Mouse (Mus musculus): Measurements from ENCODE around the gene Rrm2. TPM values are rescaled to one million over a fixed set of nuclear protein-coding genes. Genes with fewer than 3 reads are reported as not detected.
"Not testable (repeated sequence)": the region's sequence is repeated elsewhere in the genome, so short reads cannot be mapped to it uniquely, and the experiment has no call there.

Rrm2 gene
- polyA plus RNA-seq, 1 experiment from 2014 or later: 172 TPM

DNA sequence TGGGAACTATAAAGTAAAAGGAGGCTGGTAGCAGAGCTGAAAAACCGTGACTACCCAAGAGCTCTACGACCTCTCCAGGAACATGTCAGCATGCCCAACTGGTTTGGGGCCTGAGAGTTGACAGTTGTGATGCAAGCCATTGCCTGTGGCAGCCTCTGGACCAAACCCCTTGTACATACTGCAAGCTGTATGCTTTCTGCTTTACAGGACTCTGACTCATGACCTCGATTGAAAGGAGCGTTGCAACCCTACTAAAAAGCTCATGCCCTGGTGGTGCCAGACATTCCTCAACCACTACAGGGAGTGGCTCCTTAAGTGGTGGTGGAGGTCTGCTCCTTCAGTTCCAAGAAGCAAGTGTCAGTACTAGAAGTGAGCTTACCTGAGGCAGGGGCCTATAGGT, 15.8 kb downstream of the Rrm2 start:
- ATAC-seq (ENCODE audit: insufficient read depth, low FRiP score, low read depth): peak; percentile 53
- 34% methylated on average over 4 of the region's 4 CpGs for WGBS

DNA sequence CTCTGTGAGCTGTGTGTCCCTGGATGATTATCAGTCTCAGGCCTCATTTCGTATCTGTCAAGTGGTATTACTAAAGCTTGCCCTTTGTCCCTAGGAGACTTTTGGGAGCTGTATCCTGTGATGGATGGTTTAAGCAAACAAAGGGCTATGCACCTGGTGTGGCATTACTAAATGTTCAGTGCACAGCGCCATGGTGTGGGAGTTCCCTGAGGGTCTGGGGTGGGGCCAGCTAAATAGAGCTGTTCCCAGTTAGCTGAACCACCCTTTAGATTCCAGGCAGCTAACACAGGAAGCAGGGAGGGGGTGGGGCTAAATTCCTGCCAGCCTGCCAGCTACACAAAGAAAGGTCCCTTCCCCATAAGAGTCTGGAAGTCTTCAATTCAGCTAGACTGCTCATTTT, 16.3 kb downstream of the Rrm2 start:
- ATAC-seq (ENCODE audit: insufficient read depth, low FRiP score, low read depth): peak; percentile 93
- H3K4me2 ChIP-seq: no peak overlapping the region
- no peak overlapping the region for H3K4me3 ChIP-seq (replicated peaks)
- no peaks in the 10 kb centered on the region for H3K9me3 ChIP-seq
- no peak overlapping the region for H3K9ac ChIP-seq
- H3K4me1 ChIP-seq: peaks cover 13% of the 10 kb centered on the region
- H3K36me3 ChIP-seq: no peaks in the 10 kb centered on the region
- no peaks in the 10 kb centered on the region for H3K27me3 ChIP-seq (replicated peaks)
- WGBS: 16% methylated on average over 2 of the region's 2 CpGs
- peak overlapping the region; percentile 86 for H3K27ac ChIP-seq

More for the DNA sequence above, 15.8 kb downstream of the Rrm2 start:
- no peak overlapping the region for H3K4me2 ChIP-seq
- no peaks in the 10 kb centered on the region for H3K9me3 ChIP-seq
- no peak overlapping the region for H3K9ac ChIP-seq
- peaks cover 13% of the 10 kb centered on the region for H3K4me1 ChIP-seq
- H3K4me3 ChIP-seq (replicated peaks): no peak overlapping the region
- H3K27me3 ChIP-seq (replicated peaks): no peaks in the 10 kb centered on the region
- H3K36me3 ChIP-seq: no peaks in the 10 kb centered on the region
- H3K27ac ChIP-seq: peak overlapping the region; percentile 86

DNA sequence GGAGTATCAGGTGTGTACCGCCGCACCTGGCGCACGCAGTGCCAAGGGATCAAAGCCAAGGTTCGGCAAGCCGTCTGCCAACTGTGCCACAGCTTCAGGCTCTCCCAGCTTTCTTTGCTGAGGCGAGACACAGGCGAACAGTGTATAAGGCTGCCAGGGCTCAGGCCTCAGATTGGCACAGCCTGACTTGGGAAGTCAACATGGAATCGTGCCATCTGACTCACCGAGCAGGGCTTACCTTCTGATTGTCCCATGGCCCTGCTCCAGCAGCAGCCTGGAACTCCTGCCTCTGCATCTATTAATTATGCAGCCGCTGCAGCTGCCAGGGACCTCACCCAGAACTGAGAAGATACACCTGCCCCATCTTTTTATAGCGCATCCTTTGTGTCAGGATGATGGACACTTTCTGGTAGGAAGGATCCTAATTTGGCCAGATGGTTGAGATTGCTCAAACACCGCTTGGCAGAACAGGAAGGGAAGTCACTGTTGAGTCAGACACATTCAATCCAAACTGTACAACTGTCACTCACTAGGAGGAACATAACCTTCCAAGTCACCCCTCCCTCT, 26.9 kb downstream of the Rrm2 start:
- Histone ChIP-seq H3K4me2 (no peak overlapping the region), H3K9me3 (no peaks in the 10 kb centered on the region), H3K27ac (no peak overlapping the region), H3K36me3 (no peaks in the 10 kb centered on the region), H3K27me3 (replicated peaks) (no peaks in the 10 kb centered on the region), H3K9ac (no peak overlapping the region), H3K4me3 (replicated peaks) (no peak overlapping the region), H3K4me1 (no peaks in the 10 kb centered on the region)
- peak; percentile 52; the same call in 1 of the 2 replicates for ATAC-seq (ENCODE audit: insufficient read depth, low FRiP score, low read depth)
- 67% methylated on average over 13 of the region's 13 CpGs for WGBS

DNA sequence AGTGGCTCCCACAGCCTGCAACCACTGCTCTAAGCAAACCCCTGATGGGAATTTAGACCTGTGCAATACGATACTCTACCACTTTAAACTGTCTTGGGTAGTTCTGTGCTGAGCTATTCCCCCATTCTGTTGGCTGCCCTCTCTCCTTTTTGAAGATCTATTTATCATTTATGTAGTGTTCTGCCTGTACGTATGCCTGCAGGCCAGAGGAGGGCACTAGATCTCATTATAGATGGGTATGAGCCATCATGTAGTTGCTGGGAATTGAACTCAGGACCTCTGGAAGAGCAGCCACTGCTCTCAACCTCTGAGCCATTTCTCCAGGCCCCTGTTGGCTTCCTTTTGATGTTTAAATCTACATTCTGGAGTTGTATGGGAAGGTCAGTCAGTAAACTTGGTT, 28.9 kb downstream of the Rrm2 start:
- H3K4me2 ChIP-seq: no peak overlapping the region

DNA sequence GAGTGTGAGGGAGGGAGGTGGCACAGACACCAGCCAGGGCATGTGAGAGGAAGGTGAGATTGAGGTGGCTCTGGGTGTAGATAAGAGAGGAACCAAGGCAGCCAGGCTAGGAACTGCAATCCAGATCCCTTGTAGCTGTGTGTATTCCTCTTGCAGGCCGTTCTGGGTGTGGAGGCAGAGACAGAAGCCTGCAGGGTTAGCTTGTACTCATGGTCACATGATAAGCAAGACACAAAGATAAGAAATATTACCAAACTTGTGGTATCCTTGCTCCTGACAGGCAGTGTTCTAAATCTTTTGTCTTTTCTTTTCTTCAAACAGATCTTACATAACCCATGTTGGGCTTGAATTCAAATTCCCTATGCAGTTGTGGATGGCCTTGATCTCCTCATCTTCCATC, 31.9 kb downstream of the Rrm2 start:
- Histone ChIP-seq H3K36me3 (no peaks in the 10 kb centered on the region), H3K9ac (no peak overlapping the region), H3K27ac (no peak overlapping the region), H3K4me1 (no peaks in the 10 kb centered on the region), H3K9me3 (no peaks in the 10 kb centered on the region), H3K4me2 (no peak overlapping the region), H3K27me3 (replicated peaks) (no peaks in the 10 kb centered on the region), H3K4me3 (replicated peaks) (no peak overlapping the region)
- WGBS: 55% methylated on average over 1 of the region's 1 CpGs
- ATAC-seq (ENCODE audit: insufficient read depth, low FRiP score, low read depth): no peak; the same call in 1 of the 2 replicates

More for the DNA sequence above, 28.9 kb downstream of the Rrm2 start:
- Histone ChIP-seq H3K27ac (no peak overlapping the region), H3K9me3 (no peaks in the 10 kb centered on the region), H3K4me3 (replicated peaks) (no peak overlapping the region), H3K36me3 (no peaks in the 10 kb centered on the region), H3K27me3 (replicated peaks) (no peaks in the 10 kb centered on the region), H3K4me1 (no peaks in the 10 kb centered on the region), H3K9ac (no peak overlapping the region)
- no peak for ATAC-seq (ENCODE audit: insufficient read depth, low FRiP score, low read depth)
- WGBS: 61% methylated on average over 2 of the region's 2 CpGs

DNA sequence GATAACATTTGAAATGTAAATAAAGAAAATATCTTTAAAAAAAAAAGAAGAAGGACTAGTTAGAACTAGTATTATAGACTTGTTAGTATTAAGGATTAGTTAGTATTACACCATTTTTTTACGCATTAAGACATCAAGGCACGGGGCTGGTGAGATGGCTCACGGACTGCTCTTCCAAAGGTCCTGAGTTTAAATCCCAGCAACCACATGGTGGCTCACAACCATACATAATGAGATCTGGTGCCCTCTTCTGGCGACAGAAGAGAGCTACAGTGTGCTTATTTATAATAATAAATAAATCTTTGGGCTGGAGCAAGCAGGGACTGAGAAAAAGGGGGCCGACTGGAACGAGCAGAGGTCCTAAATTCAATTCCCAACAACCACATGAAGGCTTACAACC, 33.5 kb downstream of the Rrm2 start:
- H3K4me2 ChIP-seq; ATAC-seq (ENCODE audit: insufficient read depth, low FRiP score, low read depth); H3K36me3 ChIP-seq; H3K4me1 ChIP-seq; H3K27ac ChIP-seq; H3K4me3 ChIP-seq (replicated peaks); H3K9ac ChIP-seq; H3K9me3 ChIP-seq; H3K27me3 ChIP-seq (replicated peaks): not testable (repeated sequence)
- WGBS: 73% methylated on average over 6 of the region's 6 CpGs

DNA sequence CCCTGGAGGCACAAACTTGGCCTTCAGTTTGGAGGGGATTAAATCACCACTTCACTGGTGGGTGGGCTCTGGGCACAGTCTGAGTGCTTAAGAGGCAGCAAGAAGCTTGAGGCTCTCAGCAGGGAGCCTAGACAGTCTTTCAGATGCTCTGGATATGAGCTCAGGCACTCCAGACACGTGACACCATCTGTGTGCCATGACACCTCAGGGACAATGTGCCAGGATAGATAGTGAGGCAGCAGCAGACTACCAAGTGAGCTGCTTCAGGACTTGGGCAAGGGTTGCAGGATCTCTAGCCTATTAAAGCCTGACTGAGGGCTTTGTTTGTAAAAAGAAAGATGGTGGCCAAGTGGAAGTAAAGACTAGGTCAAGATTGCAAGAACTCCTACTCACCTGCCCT, 36.3 kb downstream of the Rrm2 start:
- no peak for ATAC-seq (ENCODE audit: insufficient read depth, low FRiP score, low read depth)
- WGBS: 63% methylated on average over 1 of the region's 1 CpGs
- Histone ChIP-seq H3K9ac (no peak overlapping the region), H3K9me3 (no peaks in the 10 kb centered on the region), H3K27me3 (replicated peaks) (no peaks in the 10 kb centered on the region), H3K4me1 (no peaks in the 10 kb centered on the region), H3K27ac (no peak overlapping the region), H3K36me3 (no peaks in the 10 kb centered on the region), H3K4me2 (no peak overlapping the region), H3K4me3 (replicated peaks) (no peak overlapping the region)

DNA sequence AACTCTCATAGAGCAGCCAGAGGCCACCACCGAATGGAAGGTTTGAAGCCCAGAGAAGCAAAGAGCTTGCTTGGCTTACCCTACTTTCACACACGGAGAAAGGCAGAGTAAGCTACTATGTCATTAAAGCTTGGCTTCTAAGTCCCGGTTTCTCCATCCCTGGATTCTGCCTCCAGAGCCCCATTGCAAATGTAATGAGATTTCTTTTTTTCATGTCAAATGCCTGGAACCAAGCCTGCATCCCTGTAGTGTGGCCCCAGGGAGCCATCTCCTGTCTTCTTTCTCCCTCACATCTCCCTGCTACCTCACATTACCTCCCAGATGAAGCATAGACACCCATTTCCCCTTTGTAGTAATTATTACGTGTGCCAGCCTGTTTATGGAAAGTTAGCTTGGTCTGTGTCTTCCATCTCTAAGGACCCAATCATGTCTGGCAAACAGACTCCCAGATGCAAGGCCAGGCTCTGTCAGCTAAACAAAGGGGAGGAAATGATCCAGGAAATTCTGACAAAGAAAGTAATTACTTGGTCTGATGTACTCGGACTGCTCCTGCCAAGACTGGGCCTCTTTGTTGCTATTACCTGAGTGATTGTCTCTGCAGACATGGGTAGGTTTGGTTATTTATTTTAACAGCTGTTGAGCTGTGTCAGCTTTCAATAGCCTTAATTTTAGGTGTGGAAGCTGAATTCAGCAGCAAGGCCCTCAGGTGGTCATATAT, 38.7 kb downstream of the Rrm2 start:
- Histone ChIP-seq H3K9me3 (no peaks in the 10 kb centered on the region), H3K27ac (peak overlapping the region; percentile 18; the same call in 1 of the 2 replicates), H3K27me3 (replicated peaks) (no peaks in the 10 kb centered on the region), H3K4me2 (no peak overlapping the region), H3K36me3 (no peaks in the 10 kb centered on the region), H3K4me1 (no peaks in the 10 kb centered on the region), H3K4me3 (replicated peaks) (no peak overlapping the region), H3K9ac (no peak overlapping the region)
- 38% methylated on average over 5 of the region's 5 CpGs for WGBS
- no peak for ATAC-seq (ENCODE audit: insufficient read depth, low FRiP score, low read depth)

DNA sequence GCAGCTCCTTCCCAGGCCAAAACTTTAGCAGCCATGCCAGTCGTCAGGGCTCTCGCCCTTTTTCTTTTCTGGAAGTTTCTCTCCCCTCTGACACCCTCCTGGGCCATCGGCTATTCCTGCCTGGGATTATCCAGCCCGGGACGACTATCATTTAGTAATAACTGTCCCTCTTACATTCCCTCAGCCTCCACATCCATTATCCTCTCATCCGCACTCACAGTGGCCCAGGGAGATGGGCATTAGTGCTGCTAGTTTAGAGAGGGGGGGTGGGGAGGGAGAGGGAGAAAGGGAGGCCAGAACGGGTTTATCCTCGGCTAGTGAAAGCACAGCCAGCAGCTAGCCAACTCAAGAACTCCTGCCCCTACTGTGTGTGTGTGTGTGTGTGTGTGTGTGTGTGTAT, 39.3 kb downstream of the Rrm2 start:
- no peak overlapping the region for H3K9ac ChIP-seq
- ATAC-seq (ENCODE audit: insufficient read depth, low FRiP score, low read depth): no peak
- H3K4me3 ChIP-seq (replicated peaks): no peak overlapping the region
- no peak overlapping the region for H3K4me2 ChIP-seq
- WGBS: 60% methylated on average over 8 of the region's 8 CpGs
- peak overlapping the region; percentile 18; the same call in 1 of the 2 replicates for H3K27ac ChIP-seq
- no peaks in the 10 kb centered on the region for H3K4me1 ChIP-seq
- no peaks in the 10 kb centered on the region for H3K9me3 ChIP-seq
- H3K36me3 ChIP-seq: no peaks in the 10 kb centered on the region
- no peaks in the 10 kb centered on the region for H3K27me3 ChIP-seq (replicated peaks)

DNA sequence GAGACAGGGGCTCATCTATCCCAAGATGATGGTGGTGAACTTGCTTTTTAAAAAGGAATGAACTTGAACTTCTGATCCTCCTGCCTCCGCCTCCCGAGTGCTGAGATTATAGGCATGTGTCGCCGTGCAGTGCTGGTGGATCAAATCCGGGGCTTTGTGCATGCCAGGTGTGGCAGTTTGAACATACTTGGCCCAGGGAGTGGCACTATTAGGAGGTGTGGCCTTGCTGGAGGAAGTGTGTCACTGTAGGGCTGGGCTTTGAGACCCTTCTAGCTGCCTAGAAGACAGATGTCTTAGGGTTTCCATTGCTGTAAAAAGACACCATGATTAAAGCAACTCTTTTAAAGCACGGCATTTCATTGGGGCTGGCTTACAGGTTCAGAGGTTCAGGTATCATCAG, 42.5 kb downstream of the Rrm2 start:
- ATAC-seq (ENCODE audit: insufficient read depth, low FRiP score, low read depth): no peak
- H3K4me2 ChIP-seq: no peak overlapping the region
- 78% methylated on average over 6 of the region's 6 CpGs for WGBS
- H3K4me1 ChIP-seq: no peaks in the 10 kb centered on the region
- H3K9me3 ChIP-seq: no peaks in the 10 kb centered on the region
- H3K4me3 ChIP-seq (replicated peaks): no peak overlapping the region
- H3K36me3 ChIP-seq: no peaks in the 10 kb centered on the region
- H3K9ac ChIP-seq: no peak overlapping the region
- no peak overlapping the region for H3K27ac ChIP-seq
- no peaks in the 10 kb centered on the region for H3K27me3 ChIP-seq (replicated peaks)

DNA sequence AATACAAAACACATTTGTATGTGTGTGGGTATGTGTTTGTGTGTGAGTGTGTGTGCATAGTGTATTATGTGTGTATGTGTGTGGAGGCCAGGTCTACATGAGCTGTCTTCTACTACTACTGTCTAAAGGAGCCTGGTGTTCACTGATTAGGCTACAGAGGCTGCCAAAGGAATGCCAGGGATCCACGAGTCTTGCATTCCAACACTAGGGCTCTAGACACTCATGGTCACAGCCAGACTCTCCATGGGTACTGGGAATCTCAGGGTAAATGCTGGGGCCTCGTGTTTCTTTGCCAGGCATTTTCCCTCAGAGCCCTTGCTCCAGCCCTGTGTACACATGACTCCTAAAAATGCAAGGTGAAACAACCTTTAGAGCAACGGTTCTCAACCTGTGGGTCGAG, 45.6 kb downstream of the Rrm2 start:
- H3K4me3 ChIP-seq (replicated peaks): no peak overlapping the region
- H3K9me3 ChIP-seq: no peaks in the 10 kb centered on the region
- H3K36me3 ChIP-seq: no peaks in the 10 kb centered on the region
- ATAC-seq (ENCODE audit: insufficient read depth, low FRiP score, low read depth): no peak
- WGBS: 68% methylated on average over 4 of the region's 4 CpGs
- no peaks in the 10 kb centered on the region for H3K4me1 ChIP-seq
- H3K9ac ChIP-seq: no peak overlapping the region
- no peak overlapping the region for H3K4me2 ChIP-seq
- no peaks in the 10 kb centered on the region for H3K27me3 ChIP-seq (replicated peaks)
- no peak overlapping the region for H3K27ac ChIP-seq

DNA sequence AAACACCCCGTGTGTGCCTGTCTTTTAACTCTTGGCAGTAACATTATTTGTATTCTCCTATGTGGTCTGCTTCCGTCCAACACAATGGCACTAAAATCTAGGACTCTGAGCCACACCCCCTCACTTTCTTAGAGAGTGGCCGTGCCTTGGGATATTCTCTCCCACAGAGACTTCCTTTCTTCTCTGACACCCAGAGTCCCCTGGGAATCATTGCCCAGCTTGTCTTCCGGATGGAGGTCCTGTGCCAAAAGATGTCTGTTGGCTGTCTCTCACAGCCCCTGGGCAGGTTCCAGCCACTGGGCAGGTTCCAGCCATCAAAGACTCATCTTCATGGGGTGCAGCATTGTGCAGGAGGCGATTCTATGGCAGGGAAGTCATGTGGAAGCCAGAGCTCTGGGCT, 46.7 kb downstream of the Rrm2 start:
- Histone ChIP-seq H3K4me2 (no peak overlapping the region), H3K9me3 (no peaks in the 10 kb centered on the region), H3K4me3 (replicated peaks) (no peak overlapping the region), H3K4me1 (no peaks in the 10 kb centered on the region), H3K9ac (no peak overlapping the region), H3K36me3 (no peaks in the 10 kb centered on the region), H3K27me3 (replicated peaks) (no peaks in the 10 kb centered on the region), H3K27ac (no peak overlapping the region)
- no peak for ATAC-seq (ENCODE audit: insufficient read depth, low FRiP score, low read depth)
- 54% methylated on average over 5 of the region's 5 CpGs for WGBS
